Mouse (Mus musculus) left cerebral cortex, postnatal 10 days (tissue): Measurements from ENCODE around the gene Igsf9. TPM values are rescaled to one million over a fixed set of nuclear protein-coding genes. Genes with fewer than 3 reads are reported as not detected.

Experiments
- DNase-seq, 2 experiments: peaks; one replicate each; pipeline ENCODE4 v3.0.0; 2021 to 2022; ENCODE audit warnings: low spot score in 2 of 2, mixed read lengths in 1 of 2; ENCODE audit errors: extremely low spot score in 1 of 2
- intact Hi-C: fragments of 180-260 bp; cut with DNase I; formaldehyde crosslinking; loops from one replicate; pipeline ENCODE4 v1.15.1; 2025
- total RNA-seq, 2 experiments: library from RNA; stranded (reverse); gene quantifications; 2 replicates each; pipeline ENCODE4 v1.2.3; 2021

Gene Igsf9
- total RNA-seq, 2 experiments from 2014 or later = 19.2 to 27.4 TPM

- peak in 1 of 2 experiments; percentile 15 for DNase-seq
- intact Hi-C loops = loop anchor here (2.0 kb wide), 1 partner anchor 77 kb away; no protein-coding TSS in a partner anchor
Measured at GRCm38 (mm10) chr1:172489585-172490250, 8.1 kb downstream of the Igsf9 start.

GRCm38 (mm10) chr1:172490261-172490661 is 8.7 kb downstream of the Igsf9 start:
- intact Hi-C loops = loop anchor here (2.0 kb wide), 1 partner anchor 77 kb away; no protein-coding TSS in a partner anchor
- peak; percentile 79 to 89 for DNase-seq

- peak in 1 of 2 experiments; percentile 20 for DNase-seq
- intact Hi-C loops = no loop called here
Measured at GRCm38 (mm10) chr1:172492047-172492446, 10.5 kb downstream of the Igsf9 start.

GRCm38 (mm10) chr1:172493516-172493915 is 11.9 kb downstream of the Igsf9 start:
- DNase-seq = peak in 1 of 2 experiments; percentile 22
- intact Hi-C loops = no loop called here

GRCm38 (mm10) chr1:172496030-172496429 is 14.4 kb downstream of the Igsf9 start:
- peak in 1 of 2 experiments; percentile 24 for DNase-seq
- intact Hi-C loops = no loop called here

- intact Hi-C loops = no loop called here
- no peak for DNase-seq
Measured at GRCm38 (mm10) chr1:172497428-172497827, 15.8 kb downstream of the Igsf9 start.

- peak in 1 of 2 experiments; percentile 91 for DNase-seq
- intact Hi-C loops = no loop called here
Measured at GRCm38 (mm10) chr1:172499765-172500441, 18.3 kb downstream of the Igsf9 start, which contains the start of gene Tagln2. Tagln2 (plus strand) TSS chr1:172500047.

- DNase-seq = peak in 1 of 2 experiments; percentile 79
- intact Hi-C loops = no loop called here
Measured at GRCm38 (mm10) chr1:172500451-172501370, 19.1 kb downstream of the Igsf9 start.

GRCm38 (mm10) chr1:172501371-172502144 is 20.0 kb downstream of the Igsf9 start:
- intact Hi-C loops = no loop called here
- DNase-seq = peak in 1 of 2 experiments; percentile 77

GRCm38 (mm10) chr1:172502145-172503110 is 20.8 kb downstream of the Igsf9 start:
- DNase-seq = no peak
- intact Hi-C loops = no loop called here

GRCm38 (mm10) chr1:172503111-172503997 is 21.8 kb downstream of the Igsf9 start:
- DNase-seq = peak in 1 of 2 experiments; percentile 79
- intact Hi-C loops = no loop called here

GRCm38 (mm10) chr1:172504756-172505155 is 23.2 kb downstream of the Igsf9 start:
- DNase-seq = no peak
- intact Hi-C loops = no loop called here

GRCm38 (mm10) chr1:172507001-172507400 is 25.4 kb downstream of the Igsf9 start:
- intact Hi-C loops = no loop called here
- DNase-seq = no peak

- intact Hi-C loops = no loop called here
- DNase-seq = no peak
Measured at GRCm38 (mm10) chr1:172507701-172508100, 26.1 kb downstream of the Igsf9 start.

- intact Hi-C loops = no loop called here
- DNase-seq = no peak
Measured at GRCm38 (mm10) chr1:172508172-172508571, 26.6 kb downstream of the Igsf9 start.

- intact Hi-C loops = no loop called here
- no peak for DNase-seq
Measured at GRCm38 (mm10) chr1:172509235-172509634, 27.6 kb downstream of the Igsf9 start.
